Mouse (Mus musculus): ENCODE measurements around the gene Btaf1. TPM values are rescaled to one million over a fixed set of nuclear protein-coding genes. Genes with fewer than 3 reads are reported as not detected.

The Btaf1 gene
- polyA plus RNA-seq, 1 experiment: 25.4 TPM

GRCm38 (mm10) chr19:36919466-36919865 is 6.4 kb upstream of the Btaf1 start, which contains the start of gene Fgfbp3:
Gene Fgfbp3, minus strand, starts transcription at chr19:36919615.
- Histone ChIP-seq H3K4me3 (ENCODE audit: insufficient read depth, low read length) (peak within 1 kb of the TSS; percentile 88), H3K4me1 (ENCODE audit: control insufficient read depth, insufficient read depth, low read length) (peaks cover 8% of the 10 kb centered on the region), H3K27ac (ENCODE audit: insufficient read depth, low read depth, low read length) (peak within 1 kb of the TSS; percentile 58)
- TF ChIP-seq POLR2A (IDR thresholded peaks at IDR 0.05; ENCODE audit: borderline replicate concordance, low read depth, low read length) (no peak), CTCF (IDR thresholded peaks at IDR 0.05; ENCODE audit: low read depth, low read length) (no peak)

DNA sequence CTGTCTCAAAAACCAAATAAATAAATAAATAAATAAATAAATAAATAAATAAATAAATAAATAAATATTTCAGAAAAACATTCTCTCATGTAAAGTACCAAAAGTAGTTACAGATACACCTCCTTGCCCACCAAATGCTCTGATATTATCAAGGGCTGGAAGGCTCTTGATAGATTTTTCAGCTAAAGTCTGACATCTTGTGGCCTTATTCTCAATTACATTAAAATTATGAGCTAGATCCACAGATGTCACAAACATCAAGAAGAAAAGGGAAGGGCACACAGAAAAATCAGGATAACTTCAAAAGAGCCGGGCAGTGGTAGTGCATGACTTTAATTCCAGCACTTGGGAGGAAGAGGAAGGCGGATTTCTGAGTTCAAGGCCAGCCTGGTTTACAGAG is 3.9 kb upstream of the Btaf1 start:
- no peak overlapping the region for H3K27ac ChIP-seq (ENCODE audit: insufficient read depth, low read depth, low read length)
- no peak for TF ChIP-seq CTCF (IDR thresholded peaks at IDR 0.05; ENCODE audit: low read depth, low read length)

GRCm38 (mm10) chr19:36922936-36923335 is 2.9 kb upstream of the Btaf1 start:
- no peak overlapping the region for H3K27ac ChIP-seq (ENCODE audit: insufficient read depth, low read depth, low read length)
- H3K4me3 ChIP-seq (ENCODE audit: insufficient read depth, low read length): no peak overlapping the region
- TF ChIP-seq CTCF (IDR thresholded peaks at IDR 0.05; ENCODE audit: low read depth, low read length) (no peak), POLR2A (IDR thresholded peaks at IDR 0.05; ENCODE audit: borderline replicate concordance, low read depth, low read length) (no peak)
- peaks cover 2% of the 10 kb centered on the region for H3K4me1 ChIP-seq (ENCODE audit: control insufficient read depth, insufficient read depth, low read length)

More for the DNA sequence above, 3.9 kb upstream of the Btaf1 start:
- Histone ChIP-seq H3K4me1 (ENCODE audit: control insufficient read depth, insufficient read depth, low read length) (peaks cover 2% of the 10 kb centered on the region), H3K4me3 (ENCODE audit: insufficient read depth, low read length) (no peak overlapping the region)

- Histone ChIP-seq H3K4me1 (ENCODE audit: control insufficient read depth, insufficient read depth, low read length) (peaks cover 24% of the 10 kb centered on the region), H3K4me3 (ENCODE audit: insufficient read depth, low read length) (peak overlapping the region; percentile 94), H3K27ac (ENCODE audit: insufficient read depth, low read depth, low read length) (peak overlapping the region; percentile 82)
- TF ChIP-seq CTCF (IDR thresholded peaks at IDR 0.05; ENCODE audit: low read depth, low read length): no peak
- no peak for TF ChIP-seq POLR2A (IDR thresholded peaks at IDR 0.05; ENCODE audit: borderline replicate concordance, low read depth, low read length)
Measured at GRCm38 (mm10) chr19:36926553-36927236, 816 bp downstream of the Btaf1 start.

DNA sequence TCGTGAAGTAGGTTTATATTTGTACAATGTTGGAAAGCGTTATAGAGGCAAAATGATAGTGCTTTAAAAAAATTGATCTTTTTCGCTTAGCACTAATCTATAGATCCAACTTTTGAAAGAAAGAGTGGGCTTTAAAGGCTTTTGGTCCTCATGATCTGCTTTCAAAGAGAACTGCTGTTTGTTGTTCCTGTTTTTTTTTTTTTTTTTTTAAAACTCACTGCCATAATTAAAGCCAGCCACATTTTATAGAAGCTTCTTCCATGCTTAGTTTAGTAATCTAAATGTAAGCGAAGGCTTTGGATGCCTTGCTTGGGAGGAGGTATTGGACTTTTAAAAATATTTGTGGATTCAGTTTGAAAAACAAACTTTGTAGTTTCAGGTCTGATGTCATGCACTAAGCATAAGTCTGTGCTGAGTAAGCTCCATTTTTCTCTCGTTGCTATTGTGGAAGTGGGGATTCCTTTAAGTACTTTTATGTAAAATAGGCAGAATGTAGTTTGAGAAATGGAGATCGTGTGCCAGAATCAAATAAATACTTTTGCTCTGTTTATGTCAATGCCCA is 2.0 kb downstream of the Btaf1 start:
- Histone ChIP-seq H3K4me3 (ENCODE audit: insufficient read depth, low read length) (peak overlapping the region; percentile 49), H3K4me1 (ENCODE audit: control insufficient read depth, insufficient read depth, low read length) (peaks cover 28% of the 10 kb centered on the region), H3K27ac (ENCODE audit: insufficient read depth, low read depth, low read length) (peak overlapping the region; percentile 79)
- TF ChIP-seq POLR2A (IDR thresholded peaks at IDR 0.05; ENCODE audit: borderline replicate concordance, low read depth, low read length): no peak
- TF ChIP-seq CTCF (IDR thresholded peaks at IDR 0.05; ENCODE audit: low read depth, low read length): no peak

GRCm38 (mm10) chr19:36929816-36930215 is 3.9 kb downstream of the Btaf1 start:
- Histone ChIP-seq H3K4me3 (ENCODE audit: insufficient read depth, low read length) (no peak overlapping the region), H3K27ac (ENCODE audit: insufficient read depth, low read depth, low read length) (no peak overlapping the region), H3K4me1 (ENCODE audit: control insufficient read depth, insufficient read depth, low read length) (peaks cover 30% of the 10 kb centered on the region)
- TF ChIP-seq CTCF (IDR thresholded peaks at IDR 0.05; ENCODE audit: low read depth, low read length) (no peak), POLR2A (IDR thresholded peaks at IDR 0.05; ENCODE audit: borderline replicate concordance, low read depth, low read length) (no peak)

- TF ChIP-seq CTCF (IDR thresholded peaks at IDR 0.05; ENCODE audit: low read depth, low read length): no peak
- no peak for TF ChIP-seq POLR2A (IDR thresholded peaks at IDR 0.05; ENCODE audit: borderline replicate concordance, low read depth, low read length)
- H3K4me3 ChIP-seq (ENCODE audit: insufficient read depth, low read length): no peak overlapping the region
- peaks cover 30% of the 10 kb centered on the region for H3K4me1 ChIP-seq (ENCODE audit: control insufficient read depth, insufficient read depth, low read length)
- H3K27ac ChIP-seq (ENCODE audit: insufficient read depth, low read depth, low read length): peak overlapping the region; percentile 24
Measured at GRCm38 (mm10) chr19:36932097-36932496, 6.2 kb downstream of the Btaf1 start.

GRCm38 (mm10) chr19:36932613-36933012 is 6.7 kb downstream of the Btaf1 start:
- H3K4me3 ChIP-seq (ENCODE audit: insufficient read depth, low read length): no peak overlapping the region
- peaks cover 30% of the 10 kb centered on the region for H3K4me1 ChIP-seq (ENCODE audit: control insufficient read depth, insufficient read depth, low read length)
- TF ChIP-seq CTCF (IDR thresholded peaks at IDR 0.05; ENCODE audit: low read depth, low read length): no peak
- TF ChIP-seq POLR2A (IDR thresholded peaks at IDR 0.05; ENCODE audit: borderline replicate concordance, low read depth, low read length): no peak
- no peak overlapping the region for H3K27ac ChIP-seq (ENCODE audit: insufficient read depth, low read depth, low read length)

DNA sequence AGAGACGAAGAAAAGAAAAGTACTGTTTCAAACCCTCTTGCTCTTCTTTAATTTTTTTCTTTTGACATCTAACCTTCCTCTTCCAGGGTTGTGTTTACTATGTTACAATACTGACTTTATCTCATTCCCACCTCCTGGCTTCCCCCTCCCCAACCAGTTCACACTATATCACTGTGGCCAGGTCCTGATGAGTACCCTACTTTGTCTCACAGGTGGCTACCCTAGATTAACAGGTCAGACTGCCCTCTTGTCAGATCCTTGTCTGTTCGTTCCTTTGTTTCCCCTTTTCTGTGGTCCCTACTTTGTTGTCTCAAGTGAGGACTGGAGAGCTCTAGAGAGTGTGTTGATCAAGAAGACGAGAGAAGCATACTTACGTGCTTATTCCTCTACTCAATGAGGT is 10.4 kb downstream of the Btaf1 start:
- TF ChIP-seq POLR2A (IDR thresholded peaks at IDR 0.05; ENCODE audit: borderline replicate concordance, low read depth, low read length): no peak
- no peak for TF ChIP-seq CTCF (IDR thresholded peaks at IDR 0.05; ENCODE audit: low read depth, low read length)
- Histone ChIP-seq H3K4me1 (ENCODE audit: control insufficient read depth, insufficient read depth, low read length) (peaks cover 12% of the 10 kb centered on the region), H3K4me3 (ENCODE audit: insufficient read depth, low read length) (no peak overlapping the region), H3K27ac (ENCODE audit: insufficient read depth, low read depth, low read length) (no peak overlapping the region)

- no peak overlapping the region for H3K4me3 ChIP-seq (ENCODE audit: insufficient read depth, low read length)
- peaks cover 6% of the 10 kb centered on the region for H3K4me1 ChIP-seq (ENCODE audit: control insufficient read depth, insufficient read depth, low read length)
- TF ChIP-seq CTCF (IDR thresholded peaks at IDR 0.05; ENCODE audit: low read depth, low read length): no peak
- TF ChIP-seq POLR2A (IDR thresholded peaks at IDR 0.05; ENCODE audit: borderline replicate concordance, low read depth, low read length): no peak
- no peak overlapping the region for H3K27ac ChIP-seq (ENCODE audit: insufficient read depth, low read depth, low read length)
Measured at GRCm38 (mm10) chr19:36938008-36938407, 12.1 kb downstream of the Btaf1 start.

Data from bone marrow macrophage, adult 2 months (primary cell).